Mouse (Mus musculus) hindbrain, embryonic 16.5 days (tissue): ENCODE data around the gene Osbpl3. TPM values are rescaled to one million over a fixed set of nuclear protein-coding genes. Genes with fewer than 3 reads are reported as not detected.

Source experiments
- ATAC-seq: fragments of 200-750 bp; cut with Nextera tagmentation; 2 replicates; pipeline ENCODE4 v1.8.0; 2017; ENCODE audit warnings: moderate TSS enrichment, moderate library complexity
- H3K27ac ChIP-seq: fragments of 300-500 bp; sonication (generic); 2 replicates; pipeline ENCODE4 v1.5.1; 2014; ENCODE audit warnings: low read depth, mild to moderate bottlenecking, control low read depth, low read length, moderate library complexity
- H3K27me3 ChIP-seq: fragments of 300-500 bp; sonication (generic); replicated peaks from 2 replicates; pipeline ENCODE4 v1.6.1; 2014; ENCODE audit warnings: low read length; ENCODE audit not compliant: control insufficient read depth, insufficient read depth
- H3K36me3 ChIP-seq: fragments of 300-500 bp; sonication (generic); 2 replicates; pipeline ENCODE4 v1.6.1; 2014; ENCODE audit warnings: mild to moderate bottlenecking, low read length, moderate library complexity, mixed read lengths; ENCODE audit not compliant: control insufficient read depth, insufficient read depth
- H3K4me1 ChIP-seq: fragments of 300-500 bp; sonication (generic); 2 replicates; pipeline ENCODE4 v1.6.1; 2014; ENCODE audit warnings: low read depth, low read length; ENCODE audit not compliant: control insufficient read depth, insufficient read depth
- H3K4me2 ChIP-seq: fragments of 300-500 bp; sonication (generic); 2 replicates; pipeline ENCODE4 v1.6.1; 2014; ENCODE audit warnings: mild to moderate bottlenecking, low read length, control low read depth, moderate library complexity
- H3K4me3 ChIP-seq: fragments of 300-500 bp; sonication (generic); 2 replicates; pipeline ENCODE4 v1.5.1; 2014; ENCODE audit warnings: mild to moderate bottlenecking, low read length, control low read depth, moderate library complexity
- H3K9ac ChIP-seq: fragments of 300-500 bp; sonication (generic); 2 replicates; pipeline ENCODE4 v1.6.1; 2014; ENCODE audit warnings: low read depth, mild to moderate bottlenecking, control low read depth, low read length, moderate library complexity
- H3K9me3 ChIP-seq: fragments of 300-500 bp; sonication (generic); 2 replicates; pipeline ENCODE4 v1.6.1; 2014; ENCODE audit warnings: mild to moderate bottlenecking, low read length, moderate library complexity; ENCODE audit not compliant: control insufficient read depth
- WGBS: fragments of 180-500 bp; shearing (Covaris S2); extraction: QIAGEN DNeasy Blood & Tissue Kit; methylation state at CpG from one replicate; pipeline ENCODE4 v1.1.7; 2014; 5-methylcytosine and 5-hydroxymethylcytosine counted together
- polyA plus RNA-seq: library from polyadenylated mRNA; unstranded; fragments of >200 nt; fragmentation: Nextera tagmentation; extraction: Ambion mirVana; gene quantifications from 2 replicates; pipeline ENCODE4 v1.2.1, GENCODE M21; 2015

The Osbpl3 gene
- polyA plus RNA-seq, 1 experiment from 2014 or later, result 4.5 TPM

GRCm38 (mm10) chr6:50279642-50280041 lies 176.4 kb downstream of the Osbpl3 start:
- Histone ChIP-seq H3K9me3 (no peaks in the 10 kb centered on the region), H3K36me3 (no peaks in the 10 kb centered on the region), H3K4me2 (no peak overlapping the region), H3K27me3 (no peaks in the 10 kb centered on the region), H3K4me1 (no peaks in the 10 kb centered on the region), H3K4me3 (no peak overlapping the region), H3K27ac (no peak overlapping the region), H3K9ac (no peak overlapping the region)
- WGBS, result 93% methylated on average over 7 of the region's 7 CpGs
- ATAC-seq, result no peak

- no peaks in the 10 kb centered on the region for H3K36me3 ChIP-seq
- no peaks in the 10 kb centered on the region for H3K4me1 ChIP-seq
- 89% methylated on average over 4 of the region's 4 CpGs for WGBS
- H3K9ac ChIP-seq, result no peak overlapping the region
- no peak for ATAC-seq
- H3K4me3 ChIP-seq, result no peak overlapping the region
- H3K27ac ChIP-seq, result no peak overlapping the region
- H3K4me2 ChIP-seq, result no peak overlapping the region
- H3K9me3 ChIP-seq, result no peaks in the 10 kb centered on the region
- no peaks in the 10 kb centered on the region for H3K27me3 ChIP-seq
These were observed 182.1 kb downstream of the Osbpl3 start for GRCm38 (mm10) chr6:50273947-50274346.

- Histone ChIP-seq H3K27ac (no peak overlapping the region), H3K4me3 (no peak overlapping the region), H3K36me3 (no peaks in the 10 kb centered on the region), H3K9me3 (no peaks in the 10 kb centered on the region), H3K4me1 (no peaks in the 10 kb centered on the region), H3K9ac (no peak overlapping the region), H3K4me2 (no peak overlapping the region), H3K27me3 (no peaks in the 10 kb centered on the region)
- 72% methylated on average over 1 of the region's 1 CpGs for WGBS
- ATAC-seq, result no peak
These were observed 182.6 kb downstream of the Osbpl3 start for GRCm38 (mm10) chr6:50273416-50273815.

GRCm38 (mm10) chr6:50263670-50264069 lies 192.3 kb downstream of the Osbpl3 start, which contains the start of gene Gsdme:
Gene Gsdme, minus strand, starts transcription at chr6:50263862.
- Histone ChIP-seq H3K9ac (no peak within 1 kb of the TSS), H3K27me3 (no peaks in the 10 kb centered on the region), H3K9me3 (no peaks in the 10 kb centered on the region), H3K27ac (no peak within 1 kb of the TSS), H3K36me3 (no peaks in the 10 kb centered on the region), H3K4me2 (no peak within 1 kb of the TSS), H3K4me3 (no peak within 1 kb of the TSS), H3K4me1 (peaks cover 17% of the 10 kb centered on the region)
- no peak for ATAC-seq
- 72% methylated on average over 6 of the region's 6 CpGs for WGBS

GRCm38 (mm10) chr6:50262310-50262709 lies 193.7 kb downstream of the Osbpl3 start:
- peak; percentile 3; the same call in 1 of the 2 replicates for ATAC-seq
- Histone ChIP-seq H3K4me2 (peak overlapping the region; percentile 71), H3K27ac (peak overlapping the region; percentile 76), H3K27me3 (no peaks in the 10 kb centered on the region), H3K4me1 (peaks cover 17% of the 10 kb centered on the region), H3K9me3 (no peaks in the 10 kb centered on the region), H3K9ac (peak overlapping the region; percentile 84), H3K4me3 (peak overlapping the region; percentile 60), H3K36me3 (no peaks in the 10 kb centered on the region)
- 30% methylated on average over 7 of the region's 7 CpGs for WGBS

- H3K27ac ChIP-seq, result peak overlapping the region; percentile 76
- peaks cover 17% of the 10 kb centered on the region for H3K4me1 ChIP-seq
- no peak; the same call in 1 of the 2 replicates for ATAC-seq
- peak overlapping the region; percentile 71 for H3K4me2 ChIP-seq
- H3K9ac ChIP-seq, result peak overlapping the region; percentile 84
- H3K27me3 ChIP-seq, result no peaks in the 10 kb centered on the region
- peak overlapping the region; percentile 60 for H3K4me3 ChIP-seq
- H3K36me3 ChIP-seq, result no peaks in the 10 kb centered on the region
- 4% methylated on average over 6 of the region's 6 CpGs for WGBS
- H3K9me3 ChIP-seq, result no peaks in the 10 kb centered on the region
These were observed 194.1 kb downstream of the Osbpl3 start for GRCm38 (mm10) chr6:50261922-50262261.

GRCm38 (mm10) chr6:50261201-50261921 lies 194.6 kb downstream of the Osbpl3 start:
- peak overlapping the region; percentile 60 for H3K4me3 ChIP-seq
- H3K4me1 ChIP-seq, result peaks cover 17% of the 10 kb centered on the region
- no peaks in the 10 kb centered on the region for H3K27me3 ChIP-seq
- 2% methylated on average over 29 of the region's 35 CpGs for WGBS
- H3K27ac ChIP-seq, result peak overlapping the region; percentile 76
- ATAC-seq, result peak; percentile 93
- peak overlapping the region; percentile 71 for H3K4me2 ChIP-seq
- peak overlapping the region; percentile 84 for H3K9ac ChIP-seq
- no peaks in the 10 kb centered on the region for H3K9me3 ChIP-seq
- H3K36me3 ChIP-seq, result no peaks in the 10 kb centered on the region

GRCm38 (mm10) chr6:50255356-50255755 lies 200.6 kb downstream of the Osbpl3 start:
- Histone ChIP-seq H3K27me3 (no peaks in the 10 kb centered on the region), H3K4me1 (peaks cover 5% of the 10 kb centered on the region), H3K4me3 (no peak overlapping the region), H3K27ac (no peak overlapping the region), H3K9me3 (no peaks in the 10 kb centered on the region), H3K4me2 (no peak overlapping the region), H3K36me3 (no peaks in the 10 kb centered on the region), H3K9ac (no peak overlapping the region)
- WGBS, result 66% methylated on average over 5 of the region's 5 CpGs
- no peak for ATAC-seq

GRCm38 (mm10) chr6:50254723-50255184 lies 201.2 kb downstream of the Osbpl3 start:
- Histone ChIP-seq H3K9me3 (no peaks in the 10 kb centered on the region), H3K4me3 (no peak overlapping the region), H3K4me2 (no peak overlapping the region), H3K27me3 (no peaks in the 10 kb centered on the region), H3K27ac (no peak overlapping the region), H3K9ac (no peak overlapping the region), H3K36me3 (no peaks in the 10 kb centered on the region), H3K4me1 (no peaks in the 10 kb centered on the region)
- no peak for ATAC-seq
- WGBS, result 66% methylated on average over 10 of the region's 10 CpGs
